Mouse (Mus musculus) small intestine, adult 2 months (tissue): Measurements from ENCODE around the gene Nfrkb. TPM values are rescaled to one million over a fixed set of nuclear protein-coding genes. Genes with fewer than 3 reads are reported as not detected.
A peak's percentile ranks its signal among the peaks of the same experiment; 100 is the strongest.

Source experiments
- H3K27ac ChIP-seq: fragments of 200-500 bp; 2 replicates; pipeline ENCODE4 v1.5.1; 2012; ENCODE audit warnings: low read depth, low read length, control low read depth, inconsistent platforms; ENCODE audit not compliant: insufficient read depth
- H3K27me3 ChIP-seq: fragments of 200-500 bp; 2 replicates; pipeline ENCODE4 v1.6.1; 2012; ENCODE audit warnings: mild to moderate bottlenecking, moderate library complexity, low read length, inconsistent platforms; ENCODE audit not compliant: control insufficient read depth, insufficient read depth
- H3K36me3 ChIP-seq: fragments of 200-500 bp; 2 replicates; pipeline ENCODE4 v1.6.1; 2012; ENCODE audit warnings: mild to moderate bottlenecking, low read length, control low read depth, inconsistent platforms; ENCODE audit not compliant: control insufficient read depth, insufficient read depth
- H3K4me1 ChIP-seq: fragments of 200-500 bp; 2 replicates; pipeline ENCODE4 v1.6.1; 2012; ENCODE audit warnings: low read length, inconsistent platforms, mixed read lengths; ENCODE audit not compliant: control insufficient read depth, insufficient read depth, insufficient read length
- H3K4me3 ChIP-seq: fragments of 200-500 bp; 2 replicates; pipeline ENCODE4 v1.5.1; 2012; ENCODE audit warnings: low read depth, mild to moderate bottlenecking, control low read depth, inconsistent platforms, low read length, moderate library complexity
- CTCF ChIP-seq: fragments of 200-500 bp; IDR thresholded peaks from 2 replicates; pipeline ENCODE4 v1.5.1; 2012; ENCODE audit warnings: low read depth, mild to moderate bottlenecking, control low read depth, inconsistent platforms, low read length, moderate library complexity, mixed read lengths; ENCODE audit not compliant: insufficient replicate concordance, insufficient read length; ENCODE audit errors: extremely low read depth
- POLR2A ChIP-seq: fragments of 200-500 bp; IDR thresholded peaks from 2 replicates; pipeline ENCODE4 v1.6.1; 2012; ENCODE audit warnings: low read depth, mild to moderate bottlenecking, control low read depth, inconsistent platforms, low read length, moderate library complexity
- WGBS: fragments of 180-500 bp; shearing (Covaris S2); methylation state at CpG from one replicate; pipeline ENCODE4 v1.1.7; 2018; 5-methylcytosine and 5-hydroxymethylcytosine counted together
- polyA plus RNA-seq: library from polyadenylated mRNA; depleted of rRNA; stranded (reverse); fragments of >200 nt; gene quantifications from 2 replicates; pipeline ENCODE4 v1.2.3, GENCODE M21; 2012

Gene Nfrkb
- polyA plus RNA-seq, 1 experiment = 11.1 TPM

DNA sequence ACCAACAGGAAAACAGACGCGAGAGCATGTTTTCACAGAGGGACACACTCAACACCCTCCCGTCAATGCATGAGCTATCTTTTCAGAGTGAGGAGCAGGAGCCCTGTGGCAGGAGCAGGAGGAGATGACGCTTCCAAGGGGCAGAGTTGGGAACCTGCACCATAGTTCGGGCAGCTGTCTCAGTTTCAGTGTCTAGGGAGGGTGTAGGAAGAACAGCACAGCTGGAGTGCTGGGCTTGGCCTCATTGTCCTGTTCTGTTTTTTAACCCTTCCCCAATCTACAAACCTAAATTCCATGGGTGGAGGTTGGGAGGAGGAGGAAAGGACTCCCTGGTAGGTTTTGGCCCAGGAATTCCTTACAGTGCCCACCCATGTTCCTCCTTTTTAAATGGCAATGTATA is 52.8 kb downstream of the Nfrkb start:
- Histone ChIP-seq H3K27ac (peak overlapping the region; percentile 70), H3K4me3 (no peak overlapping the region), H3K36me3 (peaks cover 3% of the 10 kb centered on the region; the same call in 1 of the 2 replicates), H3K4me1 (peaks cover 21% of the 10 kb centered on the region; the same call in 1 of the 2 replicates), H3K27me3 (no peaks in the 10 kb centered on the region)
- TF ChIP-seq POLR2A = no peak
- no peak for TF ChIP-seq CTCF
- WGBS = 30% methylated on average over 5 of the region's 5 CpGs

DNA sequence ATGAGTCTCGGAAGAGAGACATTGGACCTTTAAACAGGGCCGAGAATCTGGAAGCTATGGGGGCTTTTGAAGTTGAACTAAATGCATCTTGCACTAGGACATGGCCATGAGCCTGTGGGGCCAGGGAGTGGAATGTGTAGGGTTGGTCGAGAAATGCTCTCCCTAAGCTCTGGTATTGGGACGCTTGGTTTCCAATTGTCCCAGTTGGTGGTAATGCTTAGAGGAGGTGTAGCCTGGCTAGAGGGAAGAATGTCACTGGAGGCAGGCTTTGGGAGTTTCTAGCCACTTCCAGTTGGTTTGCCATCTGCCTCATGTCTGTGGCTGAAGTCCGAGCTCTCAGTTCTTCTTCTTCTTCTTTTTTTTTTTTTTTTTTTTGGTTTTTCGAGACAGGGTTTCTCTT is 53.3 kb downstream of the Nfrkb start:
- Histone ChIP-seq H3K4me1 (peaks cover 19% of the 10 kb centered on the region; the same call in 1 of the 2 replicates), H3K4me3 (no peak overlapping the region), H3K27ac (no peak overlapping the region), H3K27me3 (no peaks in the 10 kb centered on the region), H3K36me3 (peaks cover 3% of the 10 kb centered on the region; the same call in 1 of the 2 replicates)
- no peak for TF ChIP-seq CTCF
- TF ChIP-seq POLR2A = no peak
- WGBS = 81% methylated on average over 5 of the region's 6 CpGs

DNA sequence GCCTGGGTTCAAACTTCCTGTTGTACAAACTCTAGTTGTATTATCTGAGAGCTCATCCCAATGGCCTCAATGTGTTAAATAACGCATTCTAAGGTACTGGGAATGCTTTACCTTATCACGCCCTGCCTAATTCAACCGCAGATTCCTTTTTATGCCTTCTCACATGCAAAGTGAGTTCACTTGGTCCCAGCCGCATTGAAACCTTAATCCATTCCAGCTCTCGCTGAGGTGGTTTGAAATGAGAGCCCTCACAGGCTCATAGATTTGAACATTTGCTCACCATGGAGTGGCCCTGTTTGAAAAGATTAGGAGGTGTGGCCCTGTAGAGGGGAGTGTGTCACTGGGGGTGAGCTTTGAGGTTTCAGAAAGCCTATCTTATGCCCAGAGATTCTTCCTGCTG is 54.4 kb downstream of the Nfrkb start:
- peak overlapping the region; percentile 23 for H3K27ac ChIP-seq
- WGBS = 88% methylated on average over 5 of the region's 5 CpGs
- no peaks in the 10 kb centered on the region for H3K36me3 ChIP-seq
- H3K4me1 ChIP-seq = peaks cover 18% of the 10 kb centered on the region; the same call in 1 of the 2 replicates
- TF ChIP-seq CTCF (no peak), POLR2A (no peak)
- no peak overlapping the region for H3K4me3 ChIP-seq
- no peaks in the 10 kb centered on the region for H3K27me3 ChIP-seq

DNA sequence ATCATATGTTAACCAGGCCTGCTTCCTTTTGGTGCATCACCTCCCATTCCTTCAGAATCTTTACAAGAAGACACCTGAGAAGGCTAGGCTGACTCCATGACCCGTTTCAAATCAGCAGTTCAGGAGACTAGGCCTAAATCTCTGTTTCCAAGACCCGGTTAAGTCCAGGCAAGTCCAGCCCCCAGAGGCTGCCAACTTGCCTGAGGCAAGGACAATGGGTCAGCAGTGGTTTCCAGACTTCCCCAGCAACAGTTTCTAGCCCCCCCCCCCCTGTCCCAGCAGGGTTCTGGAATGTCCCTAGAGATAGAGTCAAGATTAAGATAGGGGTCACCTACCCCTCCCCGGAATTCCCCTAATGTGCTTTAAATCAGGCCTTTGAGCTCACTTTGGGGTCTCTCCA is 55.5 kb downstream of the Nfrkb start:
- Histone ChIP-seq H3K36me3 (no peaks in the 10 kb centered on the region), H3K4me1 (peaks cover 13% of the 10 kb centered on the region; the same call in 1 of the 2 replicates), H3K27ac (no peak overlapping the region), H3K27me3 (no peaks in the 10 kb centered on the region), H3K4me3 (no peak overlapping the region)
- WGBS = 90% methylated on average over 3 of the region's 3 CpGs
- no peak for TF ChIP-seq CTCF

DNA sequence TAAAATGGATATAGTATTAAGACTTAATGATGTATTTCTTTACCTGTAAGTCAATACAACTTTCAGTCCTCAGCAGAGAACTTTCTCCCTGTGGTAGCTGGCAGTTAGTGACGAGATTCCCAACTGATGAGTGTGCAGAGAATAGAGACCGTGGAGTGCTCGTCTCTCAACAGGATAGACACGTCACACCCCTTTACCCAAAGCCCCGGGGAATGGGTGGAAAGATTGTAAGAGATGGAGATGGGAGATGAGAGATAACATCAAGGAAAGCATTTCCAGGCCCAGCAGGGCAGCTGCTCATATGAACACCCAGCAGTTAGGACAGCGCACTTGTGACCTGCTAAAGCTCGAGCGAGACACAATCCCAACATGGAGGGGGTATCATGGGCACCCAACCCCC is 58.2 kb downstream of the Nfrkb start:
- H3K27me3 ChIP-seq = no peaks in the 10 kb centered on the region
- H3K36me3 ChIP-seq = peaks cover 4% of the 10 kb centered on the region
- no peak for TF ChIP-seq CTCF
- TF ChIP-seq POLR2A = no peak
- peaks cover 10% of the 10 kb centered on the region for H3K4me1 ChIP-seq
- no peak overlapping the region for H3K4me3 ChIP-seq
- no peak overlapping the region for H3K27ac ChIP-seq
- 85% methylated on average over 8 of the region's 8 CpGs for WGBS

DNA sequence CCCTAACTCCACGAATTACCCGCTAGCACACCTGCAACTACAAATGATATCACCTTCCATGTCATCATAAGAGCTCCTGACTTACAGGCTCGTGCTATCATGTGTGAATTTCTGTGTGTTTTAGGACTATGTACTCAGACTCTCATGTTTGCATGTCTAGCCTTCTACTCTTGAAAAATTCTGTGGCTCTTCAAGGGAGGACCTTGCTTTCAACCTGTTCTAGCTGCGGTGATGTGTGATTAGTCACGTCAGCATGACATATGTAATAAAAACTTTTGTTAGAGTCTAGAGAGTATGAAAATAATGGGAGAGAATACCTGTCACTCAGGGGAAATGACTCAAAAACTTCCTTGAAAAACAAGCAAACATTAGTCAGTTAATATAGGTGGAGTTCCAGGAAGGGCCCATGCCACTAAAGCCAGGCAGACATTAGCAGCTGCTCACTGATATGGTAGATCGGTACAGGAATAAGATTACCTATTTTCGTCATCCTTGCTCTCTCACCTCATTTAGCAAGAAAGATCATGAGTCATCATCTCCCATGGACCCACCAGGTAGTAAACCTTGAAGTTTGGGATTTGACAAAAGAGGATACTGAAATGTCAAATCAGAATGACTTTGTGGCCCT is 63.3 kb downstream of the Nfrkb start:
- no peak overlapping the region for H3K4me3 ChIP-seq
- H3K27ac ChIP-seq = no peak overlapping the region
- TF ChIP-seq POLR2A (no peak), CTCF (no peak)
- H3K4me1 ChIP-seq = peaks cover 9% of the 10 kb centered on the region
- peaks cover 8% of the 10 kb centered on the region for H3K36me3 ChIP-seq
- WGBS = 74% methylated on average over 7 of the region's 7 CpGs
- no peaks in the 10 kb centered on the region for H3K27me3 ChIP-seq

DNA sequence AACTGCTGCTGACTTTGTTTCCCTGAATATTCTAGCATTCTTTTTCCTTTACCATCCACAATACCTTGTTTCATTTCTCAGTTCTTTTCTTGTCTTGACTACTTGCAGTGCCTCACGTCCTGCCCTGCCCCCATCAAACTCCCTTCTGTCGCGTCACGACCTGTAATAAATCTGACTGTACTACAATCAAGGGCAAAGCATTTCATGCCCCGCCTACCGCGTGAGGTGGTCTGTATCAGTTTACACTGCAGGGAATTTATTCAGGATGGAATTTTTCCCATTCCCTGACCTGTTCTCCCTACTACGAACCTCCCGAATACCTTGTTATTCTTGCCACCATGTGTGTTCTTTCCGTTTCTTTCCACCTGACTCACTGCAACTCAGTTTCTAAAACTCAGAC is 66.2 kb downstream of the Nfrkb start:
- Histone ChIP-seq H3K27ac (no peak overlapping the region), H3K4me1 (peaks cover 10% of the 10 kb centered on the region), H3K36me3 (peaks cover 8% of the 10 kb centered on the region), H3K4me3 (no peak overlapping the region), H3K27me3 (no peaks in the 10 kb centered on the region)
- 21% methylated on average over 10 of the region's 10 CpGs for WGBS
- no peak for TF ChIP-seq CTCF
- TF ChIP-seq POLR2A = no peak

DNA sequence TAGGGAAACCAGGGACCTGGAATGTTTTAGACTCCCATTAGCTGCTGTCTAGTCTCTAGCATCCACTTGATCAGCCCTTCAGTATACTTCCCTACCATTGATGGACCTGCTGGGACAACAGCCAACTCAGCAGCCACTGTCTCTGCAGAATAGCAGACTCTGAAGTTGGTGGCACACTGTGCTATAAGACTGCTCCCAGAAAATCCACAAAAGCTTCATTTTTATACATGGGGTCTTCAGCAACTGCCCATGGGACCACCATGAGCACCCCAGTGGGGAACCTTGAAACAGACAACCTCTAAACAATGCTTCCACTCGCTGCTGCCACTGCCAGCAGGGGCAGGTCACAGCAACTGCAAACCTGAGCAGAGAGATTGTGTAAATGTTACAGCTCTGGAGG is 68.4 kb downstream of the Nfrkb start:
- no peak overlapping the region for H3K27ac ChIP-seq
- H3K4me3 ChIP-seq = no peak overlapping the region
- H3K4me1 ChIP-seq = peaks cover 15% of the 10 kb centered on the region
- H3K27me3 ChIP-seq = no peaks in the 10 kb centered on the region
- 29% methylated on average over 1 of the region's 1 CpGs for WGBS
- H3K36me3 ChIP-seq = 0 out of 2 replicates have a peak, but pooled peaks cover 6% of the 10 kb centered on the region
- TF ChIP-seq CTCF = no peak
- TF ChIP-seq POLR2A = no peak
